Mouse (Mus musculus): ENCODE results near the gene Klk1.
"Not testable (repeated sequence)": the region's sequence is repeated elsewhere in the genome, so short reads cannot be mapped to it uniquely, and the experiment has no call there.

Gene Klk1

GRCm38 (mm10) chr7:44225076-44225475 lies at the start of gene Klk1:
Gene Klk1, plus strand, starts transcription at chr7:44225360.
- DNase-seq (ENCODE audit: low spot score in 2 of 2): no peak

- no peak for DNase-seq (ENCODE audit: low spot score in 2 of 2)
These were observed 45.7 kb upstream of the Klk1 start for GRCm38 (mm10) chr7:44179299-44180045.

- DNase-seq (ENCODE audit: low spot score in 2 of 2): not testable (repeated sequence)
These were observed 38.6 kb upstream of the Klk1 start for GRCm38 (mm10) chr7:44186516-44186915.

- DNase-seq (ENCODE audit: low spot score in 2 of 2): not testable (repeated sequence)
These were observed 37.2 kb upstream of the Klk1 start, which contains the start of gene Klk1b24 for GRCm38 (mm10) chr7:44187936-44188335. Gene Klk1b24, plus strand, starts transcription at chr7:44188236.

- not testable (repeated sequence) for DNase-seq (ENCODE audit: low spot score in 2 of 2)
These were observed 31.7 kb upstream of the Klk1 start for GRCm38 (mm10) chr7:44193466-44193865.

GRCm38 (mm10) chr7:44197891-44198290 lies 27.3 kb upstream of the Klk1 start, which contains the start of gene Klk1b3:
Gene Klk1b3, plus strand, starts transcription at chr7:44198191.
- no peak for DNase-seq (ENCODE audit: low spot score in 2 of 2)

DNA sequence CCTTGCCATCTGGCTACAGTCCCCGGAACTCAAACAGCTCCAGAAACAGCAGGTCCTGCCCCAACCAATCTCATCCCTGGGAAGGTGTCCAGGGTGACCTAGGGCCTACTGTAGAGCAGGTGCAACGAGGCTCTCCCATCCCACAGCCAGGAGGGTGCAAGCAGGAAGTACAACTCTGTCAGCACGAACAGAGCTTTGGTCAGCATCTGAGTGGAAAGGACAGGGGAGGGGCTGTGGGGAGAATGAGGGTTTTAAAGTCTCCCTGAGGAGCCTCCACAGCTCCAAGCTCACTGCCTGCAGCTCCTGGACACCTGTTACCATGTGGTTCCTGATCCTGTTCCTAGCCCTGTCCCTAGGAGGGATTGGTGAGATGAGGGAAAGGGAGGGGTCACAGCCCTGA lies 18.0 kb upstream of the Klk1 start, which contains the start of gene Klk1b4:
Gene Klk1b4 (plus strand): TSS at position 301 of the 400 bp plus-strand sequence.
- DNase-seq (ENCODE audit: low spot score in 2 of 2): not testable (repeated sequence)

DNA sequence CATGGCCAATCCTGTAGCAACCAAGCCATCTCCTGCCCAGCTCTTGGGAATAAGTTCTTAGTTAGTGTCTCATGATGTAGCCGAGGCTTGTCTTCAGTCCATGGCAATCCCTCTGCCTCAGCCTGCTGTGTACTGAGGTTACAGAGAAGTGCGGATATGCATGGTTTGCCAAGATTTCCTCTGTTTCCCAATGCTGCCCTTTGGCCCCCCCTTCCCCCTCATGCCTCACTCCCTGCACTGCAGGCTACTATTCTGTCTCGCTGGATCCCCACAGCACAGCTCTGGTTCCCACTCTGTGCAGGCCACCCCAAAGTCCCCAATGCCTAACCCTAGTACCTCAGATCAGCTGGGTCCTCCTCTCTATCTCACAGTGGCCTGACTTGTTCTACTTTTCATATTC lies 16.9 kb upstream of the Klk1 start:
- DNase-seq (ENCODE audit: low spot score in 2 of 2): no peak

DNA sequence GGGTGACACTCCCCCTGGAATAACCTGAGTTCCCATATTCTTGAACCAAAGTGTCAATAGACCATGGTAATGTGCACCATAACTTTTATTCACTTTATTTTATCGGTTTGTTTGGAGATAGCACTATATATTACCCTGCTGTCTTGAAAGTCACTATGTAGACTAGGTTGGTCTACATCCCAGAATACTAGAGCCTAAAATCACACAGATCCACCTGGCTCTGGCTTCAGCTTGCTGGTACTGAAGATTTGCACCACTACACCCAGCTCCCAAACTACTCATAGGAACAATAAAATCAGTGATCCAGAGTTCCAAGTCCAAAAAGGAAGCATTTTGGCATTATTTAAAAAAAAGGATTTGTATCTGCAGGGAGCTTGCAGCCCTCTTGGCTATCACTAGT lies 9.5 kb upstream of the Klk1 start, which contains the start of gene Klk1b5:
Gene Klk1b5 (plus strand): TSS at position 301 of the 400 bp plus-strand sequence.
- DNase-seq (ENCODE audit: low spot score in 2 of 2): no peak

GRCm38 (mm10) chr7:44221601-44222000 lies 3.6 kb upstream of the Klk1 start:
- not testable (repeated sequence) for DNase-seq (ENCODE audit: low spot score in 2 of 2)

- not testable (repeated sequence) for DNase-seq (ENCODE audit: low spot score in 2 of 2)
These were observed 2.8 kb upstream of the Klk1 start for GRCm38 (mm10) chr7:44222335-44222734.

DNA sequence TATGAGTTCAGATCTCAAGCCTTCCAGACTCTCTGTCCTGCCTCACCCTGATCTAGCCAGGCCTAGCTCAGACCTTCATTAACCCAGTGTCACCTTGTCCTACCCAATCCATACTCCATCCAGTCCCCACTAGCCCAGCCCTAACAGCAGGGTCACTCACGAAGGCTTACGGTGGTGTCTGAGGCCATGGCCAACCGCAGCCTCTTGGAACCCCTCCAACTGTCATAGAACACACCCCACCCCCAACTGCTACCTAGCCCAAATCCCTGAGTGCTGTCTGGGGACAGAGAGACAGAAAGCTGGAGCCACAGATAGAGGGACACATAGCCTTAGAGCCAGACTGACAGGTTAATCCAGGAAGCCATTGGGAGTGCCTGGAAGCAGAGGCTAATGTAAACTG lies 10.7 kb downstream of the Klk1 start, which contains the start of gene Gm36864:
Gene Gm36864 (plus strand): TSS at position 269 of the 400 bp plus-strand sequence.
- DNase-seq (ENCODE audit: low spot score in 2 of 2): no peak

DNA sequence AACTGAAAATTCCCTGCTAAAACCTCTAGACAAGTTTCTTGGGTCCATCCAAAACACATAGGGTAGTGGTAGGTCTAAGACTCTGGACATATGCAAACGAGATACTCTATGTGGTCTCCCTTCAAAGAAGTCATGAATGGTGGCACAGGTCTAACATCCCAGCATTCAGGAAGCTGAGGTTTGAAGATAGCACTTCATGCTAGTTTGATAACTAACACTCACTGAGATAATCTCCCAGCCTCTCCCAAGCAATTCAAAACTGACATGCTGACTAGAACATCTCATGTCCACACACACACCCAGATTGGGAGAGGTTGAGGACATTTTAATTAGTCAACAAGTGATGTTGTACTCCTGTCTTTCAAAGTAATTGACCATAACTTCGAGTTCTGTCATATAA lies 14.8 kb downstream of the Klk1 start:
- DNase-seq (ENCODE audit: low spot score in 2 of 2): no peak

- no peak for DNase-seq (ENCODE audit: low spot score in 2 of 2)
These were observed 15.6 kb downstream of the Klk1 start for GRCm38 (mm10) chr7:44240712-44241111.

GRCm38 (mm10) chr7:44241163-44241562 lies 16.0 kb downstream of the Klk1 start:
- no peak for DNase-seq (ENCODE audit: low spot score in 2 of 2)

DNA sequence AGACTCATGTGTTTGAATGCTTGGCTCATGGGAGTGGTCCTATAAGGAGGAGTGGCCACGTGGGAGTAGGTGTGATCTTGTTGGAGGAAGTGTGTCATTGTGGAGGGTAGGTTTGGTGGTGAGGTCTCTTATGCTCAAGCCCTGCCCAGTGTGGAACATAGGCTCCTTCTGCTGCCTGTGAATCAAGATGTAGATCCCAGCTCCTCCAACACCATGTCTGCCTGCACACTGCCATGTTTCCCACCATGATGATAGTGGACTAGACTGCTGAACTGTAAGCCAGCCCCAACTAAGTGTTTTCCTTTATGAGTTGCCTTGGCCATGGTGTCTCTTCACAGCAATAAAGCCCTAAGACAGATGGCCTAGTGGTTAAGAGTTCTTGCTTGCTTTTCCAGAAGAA lies 18.9 kb downstream of the Klk1 start:
- DNase-seq (ENCODE audit: low spot score in 2 of 2): no peak

DNA sequence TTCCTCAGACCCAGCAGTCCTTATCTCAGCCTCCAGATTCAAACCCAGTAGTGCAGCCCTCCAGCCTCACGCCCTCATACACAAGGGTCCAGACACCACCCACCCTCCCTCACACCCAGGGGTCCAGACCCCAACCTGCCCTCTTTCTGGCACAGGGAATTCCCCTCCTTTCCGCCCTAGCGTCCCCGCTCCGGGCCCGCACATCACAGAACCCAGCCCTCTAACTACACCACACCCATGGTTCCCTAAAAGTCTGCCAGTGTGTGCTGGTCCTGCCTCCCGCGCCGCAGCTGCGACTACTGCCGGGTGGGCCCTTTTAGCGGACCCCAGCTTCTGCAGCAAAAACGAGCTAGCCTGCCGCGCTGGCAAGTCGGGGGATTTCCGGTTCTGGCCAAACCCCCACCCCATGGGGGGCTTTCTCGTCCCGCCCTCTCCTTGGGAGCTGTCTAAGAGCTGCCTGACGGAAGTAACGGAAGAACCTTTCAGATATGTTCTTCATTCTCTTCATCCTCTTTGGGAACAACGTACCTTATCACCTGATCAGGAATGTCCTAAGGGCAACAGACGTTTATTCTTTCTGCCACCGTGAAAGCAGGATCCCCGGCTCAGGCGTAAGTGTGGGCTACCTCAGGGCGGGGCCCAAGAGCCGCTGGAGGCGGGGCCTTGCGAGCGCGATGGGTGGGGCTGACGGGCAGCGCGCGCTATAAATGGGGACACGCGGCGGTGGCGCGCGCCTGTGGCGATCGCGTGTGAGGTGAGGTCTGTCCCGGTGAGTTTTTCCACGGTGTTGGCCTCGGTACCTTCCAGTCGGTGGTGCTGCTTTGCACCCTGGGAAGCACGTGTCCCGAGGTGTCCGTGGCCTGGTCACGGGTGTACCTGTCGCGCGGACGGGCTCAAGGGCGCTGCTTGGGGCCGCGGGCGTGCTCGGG lies 21.2 kb downstream of the Klk1 start, which contains the start of the genes 1700028J19Rik and 2410002F23Rik:
Gene 1700028J19Rik (minus strand): TSS at position 641 of the 929 bp plus-strand sequence.
Gene 2410002F23Rik (plus strand): TSS at position 668 of the 929 bp plus-strand sequence.
- peak; percentile 94 for DNase-seq (ENCODE audit: low spot score in 2 of 2)

- peak; percentile 71 to 82 for DNase-seq (ENCODE audit: low spot score in 2 of 2)
These were observed 21.9 kb downstream of the Klk1 start for GRCm38 (mm10) chr7:44246984-44247470.

DNA sequence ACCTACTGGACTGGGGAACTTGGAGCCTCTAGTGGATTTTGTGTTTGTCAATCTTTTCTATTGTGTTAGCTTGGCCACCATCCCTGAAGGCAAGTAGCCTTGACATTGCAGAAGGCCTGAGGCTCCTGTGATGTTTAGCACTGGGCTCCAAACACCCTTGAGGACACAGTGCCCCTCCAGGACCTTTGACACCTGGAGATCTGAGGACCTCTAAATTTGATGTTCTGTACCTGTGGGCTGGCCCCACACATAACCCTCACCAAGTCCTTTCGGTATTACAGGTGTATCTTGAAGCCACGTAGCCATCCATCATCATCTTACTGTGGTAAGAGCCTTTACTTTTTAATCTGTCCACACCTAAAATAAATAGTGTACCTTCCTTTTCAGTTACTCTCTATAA lies 22.8 kb downstream of the Klk1 start:
- DNase-seq (ENCODE audit: low spot score in 2 of 2): peak in 1 of 2 experiments; percentile 57

DNA sequence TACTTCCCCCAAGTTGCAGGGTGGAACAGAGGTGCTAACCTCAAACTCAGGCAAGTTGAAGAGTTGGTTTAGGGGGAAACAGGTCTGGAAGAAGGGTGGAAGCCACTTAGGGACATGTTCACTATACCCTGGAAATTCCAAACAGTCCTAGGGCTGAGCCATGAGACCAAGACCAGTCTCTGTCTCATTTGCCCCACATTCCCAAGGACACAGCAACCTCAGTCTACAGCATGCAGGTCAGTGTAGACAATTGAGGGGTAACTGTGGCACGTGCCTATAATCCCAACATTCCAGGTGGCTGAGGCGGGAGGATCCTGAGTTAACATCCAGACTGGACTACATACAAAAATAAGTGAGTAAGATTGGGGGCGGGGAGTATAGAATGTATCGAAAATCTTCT lies 24.1 kb downstream of the Klk1 start:
- no peak for DNase-seq (ENCODE audit: low spot score in 2 of 2)

DNA sequence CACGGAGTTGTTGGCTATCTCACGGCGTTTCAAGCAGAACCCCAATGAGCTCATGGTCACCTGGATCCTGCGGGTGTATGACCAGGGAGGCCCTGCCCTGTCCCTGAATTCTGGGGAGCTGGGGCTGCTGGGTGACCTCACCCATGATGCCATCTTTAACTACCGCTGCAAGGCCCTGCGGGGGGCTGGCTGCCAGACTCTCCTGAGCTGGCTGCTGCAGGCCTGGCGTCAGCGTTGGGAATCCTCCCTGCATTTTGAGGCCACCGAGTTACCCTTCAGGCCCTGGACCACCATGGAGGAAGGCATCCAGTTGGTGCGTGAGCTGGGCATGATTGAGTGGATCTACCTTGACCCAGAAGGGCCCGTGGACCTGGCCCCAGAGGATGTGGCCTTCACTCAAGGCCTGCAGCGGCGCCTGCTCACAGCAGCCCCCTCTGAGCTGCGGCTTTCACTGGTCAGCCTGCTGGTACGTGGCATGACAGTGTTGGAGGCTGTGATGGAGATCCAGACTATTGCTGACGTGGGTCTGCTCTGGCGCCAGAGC lies 25.6 kb downstream of the Klk1 start:
- peak; percentile 40 to 48 for DNase-seq (ENCODE audit: low spot score in 2 of 2)

All from right cerebral cortex, postnatal 10 days (tissue).